Mouse (Mus musculus) 3T3-L1 (cell line): ENCODE measurements at regions not wholly inside any gene's neighbourhood (a gene's known extent, or its start where the extent isn't known, plus 50 kb on each side); places are given as distances from the start of the nearest gene placed in this dataset.
A peak's percentile ranks its signal among the peaks of the same experiment; 100 is the strongest.
"Not testable (repeated sequence)": the region's sequence is repeated elsewhere in the genome, so short reads cannot be mapped to it uniquely, and the experiment has no call there.

ENCODE experiments used
- DNase-seq: peaks from one replicate; pipeline ENCODE4 v3.0.0-alpha.2; 2015; ENCODE audit warnings: low read depth, low spot score

DNA sequence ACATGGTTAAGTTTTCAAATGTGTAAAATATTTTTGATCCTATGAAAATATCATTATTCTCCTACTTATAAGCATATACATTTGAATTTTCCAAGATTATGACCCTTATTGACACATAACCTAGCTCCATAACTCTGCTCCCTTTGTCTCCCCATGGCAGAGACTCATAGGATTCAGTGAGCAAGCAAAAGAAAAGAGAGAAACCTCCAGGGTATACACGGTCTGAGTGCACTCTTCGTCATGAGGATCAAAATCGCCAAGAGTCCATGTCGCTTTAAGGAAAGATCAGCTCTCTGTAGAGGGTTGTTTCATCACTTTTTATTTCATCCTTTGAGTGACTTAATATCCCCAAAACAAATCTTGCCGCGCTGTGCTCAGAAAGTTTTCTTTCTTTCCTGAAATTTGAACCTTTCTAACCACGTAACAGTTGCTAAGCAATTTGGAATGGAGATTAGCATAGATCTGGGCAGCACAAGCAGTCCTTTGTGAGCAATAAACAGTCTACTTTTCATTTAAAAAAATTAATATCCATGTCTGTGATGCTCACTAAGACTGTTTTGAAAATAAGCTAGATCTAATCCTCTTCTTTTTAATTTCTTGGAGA is 1158.0 kb downstream of the A830018L16Rik start:
- no peak for DNase-seq

DNA sequence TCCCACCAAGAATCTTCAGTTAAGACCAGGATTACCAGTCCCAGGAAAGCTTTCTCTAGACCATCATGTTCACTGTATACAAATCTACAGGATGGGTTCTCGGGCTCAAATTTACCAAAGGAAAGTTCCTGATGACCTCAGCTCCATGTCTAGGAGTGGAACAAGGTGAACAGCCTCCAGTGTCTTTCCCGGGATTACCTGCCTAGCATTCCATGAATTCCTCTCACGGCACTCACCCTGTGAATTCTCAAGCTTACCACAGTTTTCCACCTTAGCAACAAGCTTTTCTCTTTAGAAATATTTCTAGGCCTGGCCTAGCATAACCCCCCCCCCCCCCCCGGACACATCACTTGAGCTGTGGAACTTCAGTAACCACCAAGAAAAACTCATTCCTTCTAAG is 1158.9 kb downstream of the A830018L16Rik start:
- DNase-seq, result no peak

DNA sequence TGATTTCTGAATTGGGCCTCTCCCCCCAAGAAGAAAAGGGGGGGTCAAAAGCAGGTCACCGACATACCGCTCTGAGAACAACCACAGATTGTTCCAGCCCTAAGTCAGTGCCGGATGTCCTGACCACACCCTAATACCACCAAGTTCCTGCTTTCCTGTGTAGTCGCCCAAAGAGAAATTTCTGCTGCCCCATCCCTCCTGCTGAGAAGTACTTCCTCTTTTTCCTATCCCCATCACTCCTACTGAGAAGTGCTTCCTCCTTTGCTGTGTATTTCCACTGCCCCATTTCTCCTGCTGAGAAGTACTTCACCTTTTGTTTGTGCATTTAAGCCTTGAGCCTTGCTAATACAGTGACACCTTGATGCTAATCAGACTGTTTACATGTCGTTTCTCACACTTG is 1160.4 kb downstream of the A830018L16Rik start:
- no peak for DNase-seq

DNA sequence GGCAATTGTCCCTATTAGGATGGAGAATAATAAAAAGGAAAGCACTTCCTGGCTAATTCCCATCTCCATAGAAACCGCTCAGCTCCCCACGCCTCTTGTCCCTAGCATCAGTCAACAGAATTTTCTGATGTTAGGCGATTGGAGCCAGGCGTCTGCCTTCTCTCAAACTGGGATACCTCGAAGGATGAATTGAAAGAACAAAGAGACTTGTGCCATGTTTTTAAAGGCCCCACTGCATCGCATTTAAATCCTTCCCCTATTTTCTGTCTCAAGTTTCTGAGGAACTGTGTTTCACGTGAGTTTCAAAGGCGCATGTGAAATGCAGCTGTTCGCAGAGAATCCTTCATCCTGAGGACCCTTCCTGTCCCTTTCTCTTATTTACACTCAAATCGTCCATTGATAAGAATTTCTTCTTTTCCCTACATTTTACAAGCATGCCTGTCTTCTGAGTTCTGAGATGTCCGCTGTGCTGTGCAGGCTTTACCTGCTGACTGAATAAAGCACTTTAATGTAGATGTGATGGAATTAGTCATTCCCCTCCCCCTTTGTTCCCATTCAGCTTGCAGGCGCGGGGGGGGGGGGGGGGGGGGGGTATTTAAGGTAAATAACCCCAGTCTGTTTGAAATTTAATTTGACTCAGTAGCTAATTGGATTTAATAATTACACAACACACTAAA is 1163.3 kb downstream of the A830018L16Rik start:
- no peak for DNase-seq

DNA sequence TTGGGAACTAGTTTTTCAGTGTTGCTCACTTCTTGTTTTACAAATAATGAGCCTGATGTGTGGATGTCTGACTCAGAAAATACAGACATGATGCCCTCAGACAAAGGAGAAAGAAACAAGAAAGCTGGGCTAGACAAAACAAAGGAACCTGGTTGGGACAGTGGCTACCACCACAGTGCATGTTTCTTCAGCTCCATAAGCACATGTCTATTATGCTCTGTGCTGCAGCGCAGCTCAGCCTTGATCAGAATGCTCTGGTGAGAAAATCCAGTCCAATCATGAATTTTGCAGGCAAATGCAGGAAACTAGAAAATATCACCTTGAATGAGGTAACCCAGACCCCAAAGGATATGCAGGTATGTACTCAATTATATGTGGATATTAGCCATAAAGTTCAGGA is 1164.1 kb downstream of the A830018L16Rik start:
- DNase-seq, result no peak

DNA sequence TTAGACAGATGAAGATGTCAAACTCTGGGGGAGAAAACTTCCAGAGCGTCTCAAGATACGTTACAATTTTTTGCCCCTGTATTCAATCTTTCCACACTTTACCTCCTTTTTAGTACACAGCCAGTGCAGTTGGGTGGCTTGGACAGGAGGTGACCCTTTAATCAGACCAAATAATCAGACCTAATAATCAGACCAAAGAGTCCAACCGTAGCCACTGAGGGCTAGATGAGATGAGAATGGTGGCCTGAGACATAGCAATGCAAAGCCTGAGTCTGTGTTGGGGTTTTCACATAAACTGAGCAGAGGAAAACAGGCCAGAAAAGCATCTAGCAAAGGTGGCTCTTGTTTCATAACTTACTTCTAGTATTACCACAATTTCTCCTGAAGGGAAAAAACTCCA is 1169.1 kb downstream of the A830018L16Rik start:
- no peak for DNase-seq

DNA sequence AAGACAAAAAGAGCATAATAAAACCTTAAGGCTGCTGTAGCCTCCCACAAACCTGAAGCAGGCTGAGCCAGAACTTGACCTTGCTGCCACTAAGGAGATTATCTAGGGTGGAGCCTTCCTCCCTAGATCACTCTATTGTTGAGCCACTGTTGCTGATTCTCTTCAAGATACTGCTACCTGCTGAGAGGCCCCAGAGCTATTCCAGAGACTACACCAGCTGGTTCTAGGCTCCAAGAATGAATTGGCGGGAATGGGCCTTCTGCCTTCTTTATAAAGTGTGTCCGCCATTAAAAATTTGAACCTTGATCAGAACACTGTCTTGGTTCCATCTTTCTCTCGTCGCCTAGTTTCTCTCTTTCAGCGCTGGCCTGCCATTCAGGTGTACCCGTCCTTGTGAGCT is 1173.1 kb downstream of the A830018L16Rik start:
- not testable (repeated sequence) for DNase-seq

DNA sequence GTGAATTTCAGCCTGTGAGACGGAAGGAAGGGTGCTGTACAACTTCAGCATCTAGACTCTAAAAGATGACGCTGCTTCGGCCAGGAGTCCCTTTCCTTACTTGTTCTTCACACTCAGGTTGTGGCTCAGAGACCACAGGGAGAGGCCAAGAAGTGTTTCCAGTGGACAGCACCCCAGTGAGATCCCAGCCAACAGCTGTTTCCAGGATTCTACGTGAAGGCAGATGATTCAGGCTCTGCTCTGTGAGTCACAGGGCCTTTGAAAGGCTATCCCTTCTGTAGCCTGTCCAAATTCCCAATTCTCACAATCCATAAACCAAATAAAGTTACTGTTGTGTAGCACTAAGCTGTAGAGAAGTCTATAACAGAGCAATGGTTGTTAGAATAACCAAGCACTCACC is 1198.2 kb downstream of the A830018L16Rik start:
- no peak for DNase-seq

DNA sequence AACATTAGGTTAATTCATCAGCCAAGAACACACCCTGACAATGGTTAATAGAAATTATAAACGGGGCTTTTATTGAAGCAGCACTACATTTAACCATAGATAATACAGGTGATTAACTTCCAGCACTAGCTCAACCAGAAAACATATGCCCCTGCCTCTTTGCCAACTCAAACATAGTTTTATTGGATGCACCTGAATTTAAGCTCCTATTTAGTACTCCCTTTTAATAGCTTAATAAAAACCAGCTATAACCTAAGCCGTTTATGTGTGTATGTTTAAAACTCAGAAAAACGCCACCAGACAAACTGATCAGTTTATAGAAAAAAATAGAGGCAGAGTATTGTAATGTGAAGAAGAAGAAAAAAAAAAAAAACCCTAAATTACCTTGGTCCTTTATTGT is 1201.4 kb downstream of the A830018L16Rik start:
- no peak for DNase-seq

DNA sequence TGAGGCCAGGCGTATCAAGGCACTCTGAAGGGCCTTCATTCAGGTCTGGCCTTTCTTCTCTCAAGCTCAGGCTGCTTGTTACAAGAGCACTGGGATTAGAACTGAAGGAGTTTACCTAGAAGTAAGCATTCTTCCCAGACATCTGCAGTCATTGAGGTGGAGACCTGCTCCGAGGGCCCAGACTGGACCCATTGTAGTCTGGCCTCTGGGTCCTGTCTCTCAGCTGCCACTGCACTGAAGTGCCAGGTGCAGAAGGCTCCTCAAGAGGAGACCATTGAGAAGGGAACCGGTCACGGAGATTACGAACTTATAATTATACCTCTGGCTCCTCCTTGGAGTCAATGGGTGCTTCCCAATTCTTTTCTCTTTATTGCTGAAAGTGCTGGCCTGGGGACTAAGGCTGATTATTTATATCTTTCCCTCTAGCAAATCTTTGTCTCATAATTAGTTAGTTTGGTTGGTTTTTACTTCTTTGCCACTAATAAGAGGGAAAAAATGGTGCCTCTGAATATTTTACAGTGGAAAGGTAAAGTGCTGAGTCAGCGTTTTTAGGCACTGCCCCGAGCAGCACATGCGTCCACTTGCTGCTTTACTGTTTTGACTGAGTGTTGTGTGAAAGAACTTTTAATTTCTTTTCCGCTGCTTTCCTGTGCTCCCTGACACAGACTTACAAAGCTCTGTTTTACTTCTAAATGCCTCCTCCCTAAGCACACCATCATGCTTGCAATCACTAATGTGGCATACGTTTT is 1202.0 kb downstream of the A830018L16Rik start:
- no peak for DNase-seq

DNA sequence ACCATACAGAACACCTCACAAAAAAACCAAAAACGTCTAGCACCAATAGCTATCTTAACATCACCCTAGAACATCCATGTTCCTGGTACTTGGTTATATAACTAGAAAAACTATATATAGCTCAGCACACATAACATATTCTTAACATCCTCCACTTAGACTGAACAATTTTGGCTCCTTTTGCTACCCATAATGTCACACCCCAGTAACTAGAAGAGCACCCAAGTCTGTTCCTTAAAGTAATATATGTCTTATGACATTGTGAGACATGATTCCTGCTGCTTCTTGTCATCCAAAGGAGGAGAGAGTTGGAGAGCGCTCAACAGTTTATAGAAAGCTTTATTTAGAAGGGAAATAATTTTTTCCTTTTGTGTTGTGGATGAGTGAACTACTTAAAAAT is 1206.1 kb downstream of the A830018L16Rik start:
- DNase-seq, result no peak

DNA sequence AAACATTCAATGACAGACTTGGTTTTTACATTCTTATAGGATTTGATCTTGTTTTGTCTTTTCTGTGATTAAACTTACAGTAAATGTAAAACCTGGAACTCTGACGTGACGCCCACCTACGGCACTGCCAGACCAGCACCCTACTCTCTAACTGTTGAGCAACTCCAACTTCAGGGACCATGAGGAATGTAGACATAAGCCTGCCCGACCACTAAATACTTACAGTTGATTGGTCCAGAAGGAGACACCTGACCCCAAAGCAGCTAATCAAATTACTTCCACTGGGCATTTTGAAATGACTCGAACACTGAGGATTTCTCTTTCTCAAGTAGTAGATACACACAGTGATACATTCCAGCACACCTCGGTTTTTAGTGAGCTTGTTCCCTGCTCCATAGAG is 1206.9 kb downstream of the A830018L16Rik start:
- no peak for DNase-seq

DNA sequence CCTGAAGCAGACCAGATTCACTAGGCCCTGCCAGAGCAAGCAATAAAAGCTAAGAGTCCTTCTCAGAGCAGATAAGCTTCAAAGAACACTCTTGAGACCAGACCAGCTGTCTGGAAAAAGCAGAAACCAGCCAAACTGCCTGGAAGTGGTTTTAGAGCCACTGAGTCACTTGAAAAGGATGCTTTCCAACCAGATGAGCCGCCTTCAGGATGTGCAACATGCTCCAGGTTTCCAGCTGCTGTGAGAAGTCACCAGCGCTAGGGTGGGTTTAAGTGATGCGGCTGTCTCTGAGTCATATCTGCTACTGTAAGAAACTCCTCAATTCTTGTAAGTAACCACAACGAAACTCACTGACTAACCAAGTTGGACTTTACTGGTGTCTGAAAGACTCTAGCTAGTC is 1209.3 kb downstream of the A830018L16Rik start:
- peak; percentile 26 for DNase-seq

DNA sequence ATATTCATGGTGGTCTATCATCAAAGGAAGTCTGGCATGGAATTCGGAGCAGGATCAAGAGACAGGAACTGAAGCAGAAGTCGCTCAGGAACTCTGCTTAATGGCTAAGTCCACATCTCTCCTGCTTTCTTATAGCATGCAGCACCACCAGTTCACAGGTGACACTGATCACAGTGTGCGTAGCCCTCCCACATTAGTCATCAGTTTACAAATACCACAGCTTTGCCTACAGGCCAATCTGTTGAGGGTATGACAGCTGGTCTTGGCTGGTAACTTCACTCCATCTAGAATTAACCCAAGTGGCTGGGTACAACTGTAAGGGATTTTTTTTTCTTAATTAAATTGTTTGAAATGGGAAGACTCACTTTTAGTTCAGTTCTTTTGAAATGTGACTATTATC is 1219.1 kb downstream of the A830018L16Rik start:
- DNase-seq, result no peak

DNA sequence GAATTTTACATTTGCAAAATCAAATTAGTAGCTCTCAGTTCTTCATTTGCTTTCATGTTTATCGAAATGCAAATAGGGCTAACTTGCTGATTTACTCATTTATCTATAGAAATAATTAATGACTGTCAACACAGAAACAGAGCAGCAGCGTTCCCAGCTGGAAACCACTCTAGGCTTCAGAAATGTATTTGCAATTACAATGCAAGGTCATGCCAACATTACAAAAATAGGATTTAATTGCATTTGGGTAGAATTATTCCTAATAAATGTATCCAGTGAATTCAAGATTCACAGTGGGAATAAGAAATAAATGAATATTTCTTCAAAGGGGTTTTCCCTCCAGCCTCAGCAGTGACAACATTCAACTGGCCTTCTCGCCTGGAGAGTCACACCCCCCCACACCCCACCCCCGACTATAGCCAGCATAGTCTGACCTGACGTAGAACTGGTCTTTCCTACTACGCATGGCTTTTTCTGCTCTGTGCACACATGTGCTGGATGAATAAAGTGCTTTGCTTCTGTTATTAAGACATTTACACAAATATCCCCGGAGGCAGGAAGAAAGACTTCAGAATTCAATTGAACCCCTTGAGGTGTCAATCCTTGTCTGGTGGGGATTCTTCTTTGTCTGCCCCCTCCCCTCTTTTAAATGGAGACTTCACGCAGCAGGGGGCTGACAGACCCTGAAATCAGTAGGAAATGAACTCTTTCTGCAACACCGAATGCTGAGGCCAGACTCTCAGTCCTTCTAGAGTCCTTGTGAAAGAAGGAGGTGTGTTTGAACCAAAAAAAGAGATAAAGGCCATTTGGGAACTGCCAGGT is 1222.6 kb downstream of the A830018L16Rik start:
- no peak for DNase-seq

DNA sequence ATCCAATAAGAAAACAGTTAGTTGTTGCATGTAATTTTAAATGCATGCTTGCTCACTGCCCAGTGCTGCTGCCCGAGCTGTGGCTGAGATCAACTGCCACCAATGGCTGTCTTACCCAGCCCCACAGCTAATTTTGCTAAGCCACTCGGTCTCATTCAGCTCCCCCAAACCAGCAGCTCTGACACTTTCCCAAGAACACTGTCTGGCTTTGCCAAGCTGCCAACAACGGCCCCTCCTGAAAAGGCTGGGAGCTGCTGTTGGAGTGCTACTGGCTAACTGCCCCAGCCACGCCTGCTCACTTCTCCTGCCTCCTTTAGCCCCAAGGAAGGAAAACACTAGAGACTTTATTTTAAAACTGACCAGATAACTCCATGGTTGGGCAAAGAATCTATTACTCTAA is 1227.1 kb downstream of the A830018L16Rik start:
- no peak for DNase-seq
